Mouse (Mus musculus): ENCODE data around the gene Htr1d.

Htr1d gene

GRCm38 (mm10) chr4:136418962-136419361, 4.4 kb upstream of the Htr1d start:
- Histone ChIP-seq H3K9me3 (ENCODE audit: low read length) (no peaks in the 10 kb centered on the region), H3K36me3 (ENCODE audit: insufficient read depth, low read length) (no peaks in the 10 kb centered on the region), H3K27me3 (ENCODE audit: insufficient read depth, low read length) (peaks cover 46% of the 10 kb centered on the region), H3K4me1 (replicated peaks; ENCODE audit: low read depth, low read length) (peaks cover 41% of the 10 kb centered on the region), H3K4me3 (replicated peaks; ENCODE audit: low read length) (no peak overlapping the region)
- TF ChIP-seq POU5F1 (IDR thresholded peaks at IDR 0.05; ENCODE audit: borderline replicate concordance, low read length) (no peak), CTCF (conservative IDR thresholded peaks at IDR 0.05; ENCODE audit: low read length) (no peak), NANOG (IDR thresholded peaks at IDR 0.05; ENCODE audit: borderline replicate concordance, low read length) (no peak)

- Histone ChIP-seq H3K36me3 (ENCODE audit: insufficient read depth, low read length) (no peaks in the 10 kb centered on the region), H3K9me3 (ENCODE audit: low read length) (no peaks in the 10 kb centered on the region), H3K4me3 (replicated peaks; ENCODE audit: low read length) (no peak overlapping the region), H3K27me3 (ENCODE audit: insufficient read depth, low read length) (peaks cover 50% of the 10 kb centered on the region), H3K4me1 (replicated peaks; ENCODE audit: low read depth, low read length) (peaks cover 44% of the 10 kb centered on the region)
- no peak for TF ChIP-seq NANOG (IDR thresholded peaks at IDR 0.05; ENCODE audit: borderline replicate concordance, low read length)
- TF ChIP-seq POU5F1 (IDR thresholded peaks at IDR 0.05; ENCODE audit: borderline replicate concordance, low read length), result no peak
- TF ChIP-seq CTCF (conservative IDR thresholded peaks at IDR 0.05; ENCODE audit: low read length), result no peak
These were observed 3.9 kb upstream of the Htr1d start for GRCm38 (mm10) chr4:136419386-136419785.

DNA sequence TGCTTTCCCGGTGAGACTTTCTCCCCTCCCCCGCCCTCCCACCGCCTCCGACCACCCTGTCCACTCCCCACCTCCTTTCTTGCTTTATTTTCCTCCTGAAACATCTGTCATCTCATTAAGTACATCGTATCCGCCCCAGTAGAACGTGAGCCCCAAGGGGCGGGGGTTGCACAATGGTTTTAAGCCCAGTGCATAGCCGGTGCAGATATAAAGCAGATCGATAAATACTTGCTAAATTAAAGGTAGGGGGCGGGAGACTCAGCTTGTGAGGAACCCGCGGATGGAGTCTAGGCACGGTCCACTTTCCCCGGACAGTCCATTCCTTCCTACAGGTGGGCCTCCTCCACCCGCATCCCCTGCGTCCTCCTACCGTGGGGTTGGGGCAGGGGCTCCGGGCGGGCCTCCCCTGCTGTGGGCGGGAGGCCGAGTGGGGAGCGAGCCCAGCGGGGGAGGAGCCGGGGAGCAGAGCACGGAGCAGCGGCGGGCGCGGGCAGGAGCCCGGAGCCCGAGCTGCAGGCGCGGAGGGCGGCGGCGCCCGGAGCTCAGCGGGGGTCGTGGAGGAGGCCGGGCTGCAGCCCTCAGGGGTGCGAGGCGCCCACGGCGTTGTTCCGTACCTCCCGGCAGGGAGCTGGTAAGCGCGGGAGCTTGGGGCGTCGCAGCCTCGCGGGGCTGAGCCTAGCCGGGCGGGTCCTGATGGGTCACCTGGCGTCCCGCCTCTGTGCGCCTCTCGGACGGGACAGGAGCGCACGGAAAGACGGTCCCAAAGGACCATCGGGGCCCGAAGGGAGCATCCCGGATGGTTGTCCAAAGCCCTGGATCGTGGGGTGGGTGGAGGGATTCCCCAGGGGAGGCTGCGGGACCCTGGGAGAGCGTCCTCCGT, 1.0 kb downstream of the Htr1d start:
- TF ChIP-seq POU5F1 (IDR thresholded peaks at IDR 0.05; ENCODE audit: borderline replicate concordance, low read length) (no peak), CTCF (conservative IDR thresholded peaks at IDR 0.05; ENCODE audit: low read length) (no peak)
- no peaks in the 10 kb centered on the region for H3K36me3 ChIP-seq (ENCODE audit: insufficient read depth, low read length)
- peaks cover 22% of the 10 kb centered on the region for H3K4me1 ChIP-seq (replicated peaks; ENCODE audit: low read depth, low read length)
- peaks cover 91% of the 10 kb centered on the region for H3K27me3 ChIP-seq (ENCODE audit: insufficient read depth, low read length)
- H3K4me3 ChIP-seq (replicated peaks; ENCODE audit: low read length), result peak overlapping the region; percentile 82
- H3K9me3 ChIP-seq (ENCODE audit: low read length), result no peaks in the 10 kb centered on the region

DNA sequence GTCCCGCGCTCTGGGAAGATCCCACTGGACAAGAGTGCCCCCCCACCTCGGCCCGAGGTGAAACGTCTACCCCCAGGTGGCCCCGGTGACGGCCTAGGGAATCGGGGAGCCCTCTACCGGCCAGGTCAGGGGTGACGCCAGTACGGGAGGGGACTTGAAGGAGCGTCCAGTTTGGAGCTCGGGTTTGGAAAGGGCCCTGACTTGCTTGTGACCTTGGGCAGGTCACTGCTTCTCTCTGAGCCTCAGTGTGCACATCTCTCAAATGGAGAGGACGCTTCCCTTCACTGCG, 1.6 kb downstream of the Htr1d start:
- Histone ChIP-seq H3K9me3 (ENCODE audit: low read length) (no peaks in the 10 kb centered on the region), H3K4me1 (replicated peaks; ENCODE audit: low read depth, low read length) (peaks cover 23% of the 10 kb centered on the region; the same call in 1 of the 2 replicates), H3K27me3 (ENCODE audit: insufficient read depth, low read length) (peaks cover 91% of the 10 kb centered on the region), H3K4me3 (replicated peaks; ENCODE audit: low read length) (peak overlapping the region; percentile 82), H3K36me3 (ENCODE audit: insufficient read depth, low read length) (no peaks in the 10 kb centered on the region)
- TF ChIP-seq NANOG (IDR thresholded peaks at IDR 0.05; ENCODE audit: borderline replicate concordance, low read length), result no peak
- no peak for TF ChIP-seq POU5F1 (IDR thresholded peaks at IDR 0.05; ENCODE audit: borderline replicate concordance, low read length)
- TF ChIP-seq CTCF (conservative IDR thresholded peaks at IDR 0.05; ENCODE audit: low read length), result peak; percentile 40

DNA sequence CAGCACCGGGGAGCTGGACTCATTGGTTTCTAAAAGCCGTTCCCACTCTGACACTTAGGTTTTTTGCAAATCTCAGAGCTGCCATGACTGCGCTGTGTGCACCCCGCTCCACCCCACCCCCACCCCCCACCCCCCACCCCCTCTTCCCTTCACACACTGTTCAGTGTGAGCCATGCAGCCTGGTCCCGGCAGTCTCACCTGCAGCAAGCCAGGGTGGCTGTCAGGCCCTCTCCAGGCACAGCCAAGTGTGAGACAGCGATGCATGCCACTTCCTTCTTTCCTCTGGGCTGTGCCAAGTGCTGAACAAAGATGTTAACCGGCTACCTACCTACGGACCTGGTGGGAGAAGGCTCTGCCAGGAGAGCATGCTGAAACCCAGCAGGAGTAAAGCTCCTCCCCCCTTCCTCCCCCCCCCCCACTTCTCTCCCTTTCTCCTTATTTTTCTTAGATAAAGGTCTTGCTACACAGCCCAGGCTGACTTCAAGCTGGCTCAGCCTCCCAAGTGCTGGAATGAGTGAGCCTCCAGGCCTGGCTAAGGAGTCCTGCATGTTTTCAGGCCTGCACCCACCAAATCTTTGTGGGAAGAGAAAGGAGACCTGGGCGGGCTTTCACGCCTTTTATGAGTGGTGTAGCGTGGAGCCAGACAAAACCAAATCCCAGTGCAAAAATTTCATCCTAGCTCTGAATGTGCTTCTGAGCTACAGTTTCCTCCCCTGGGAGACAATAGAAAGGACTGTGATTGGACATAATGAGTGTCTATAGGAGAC, 7.5 kb downstream of the Htr1d start:
- no peak overlapping the region for H3K4me3 ChIP-seq (replicated peaks; ENCODE audit: low read length)
- H3K36me3 ChIP-seq (ENCODE audit: insufficient read depth, low read length), result no peaks in the 10 kb centered on the region
- TF ChIP-seq CTCF (conservative IDR thresholded peaks at IDR 0.05; ENCODE audit: low read length), result no peak
- TF ChIP-seq NANOG (IDR thresholded peaks at IDR 0.05; ENCODE audit: borderline replicate concordance, low read length), result no peak
- no peak for TF ChIP-seq POU5F1 (IDR thresholded peaks at IDR 0.05; ENCODE audit: borderline replicate concordance, low read length)
- H3K4me1 ChIP-seq (replicated peaks; ENCODE audit: low read depth, low read length), result peaks cover 29% of the 10 kb centered on the region
- H3K27me3 ChIP-seq (ENCODE audit: insufficient read depth, low read length), result peaks cover 42% of the 10 kb centered on the region
- no peaks in the 10 kb centered on the region for H3K9me3 ChIP-seq (ENCODE audit: low read length)

- Histone ChIP-seq H3K4me3 (replicated peaks; ENCODE audit: low read length) (no peak overlapping the region), H3K9me3 (ENCODE audit: low read length) (no peaks in the 10 kb centered on the region), H3K27me3 (ENCODE audit: insufficient read depth, low read length) (peaks cover 37% of the 10 kb centered on the region), H3K36me3 (ENCODE audit: insufficient read depth, low read length) (no peaks in the 10 kb centered on the region), H3K4me1 (replicated peaks; ENCODE audit: low read depth, low read length) (peaks cover 35% of the 10 kb centered on the region)
- peak; percentile 70 for TF ChIP-seq CTCF (conservative IDR thresholded peaks at IDR 0.05; ENCODE audit: low read length)
- TF ChIP-seq NANOG (IDR thresholded peaks at IDR 0.05; ENCODE audit: borderline replicate concordance, low read length), result no peak
- no peak for TF ChIP-seq POU5F1 (IDR thresholded peaks at IDR 0.05; ENCODE audit: borderline replicate concordance, low read length)
These were observed 8.0 kb downstream of the Htr1d start for GRCm38 (mm10) chr4:136431376-136431693.

DNA sequence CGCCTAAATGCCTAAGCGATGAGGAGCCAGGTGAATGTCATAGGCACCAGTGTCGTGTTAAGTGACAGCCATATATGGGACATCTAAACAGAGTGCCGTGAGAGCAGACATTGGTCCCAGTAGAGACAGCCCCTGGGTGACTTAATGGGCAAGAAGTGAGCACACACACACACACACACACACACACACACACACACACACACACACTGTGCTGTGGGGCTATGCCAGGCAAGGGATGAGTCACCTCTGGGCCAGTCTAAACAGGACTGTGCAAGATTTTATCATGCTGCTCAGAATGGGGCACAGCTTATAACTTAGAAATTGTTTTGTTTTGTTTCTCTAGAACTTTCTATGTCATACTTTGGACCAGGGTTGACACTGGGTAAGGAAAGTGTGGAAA, 10.7 kb downstream of the Htr1d start:
- H3K27me3 ChIP-seq (ENCODE audit: insufficient read depth, low read length), result peaks cover 15% of the 10 kb centered on the region
- H3K4me1 ChIP-seq (replicated peaks; ENCODE audit: low read depth, low read length), result peaks cover 49% of the 10 kb centered on the region
- no peaks in the 10 kb centered on the region for H3K9me3 ChIP-seq (ENCODE audit: low read length)
- no peak overlapping the region for H3K4me3 ChIP-seq (replicated peaks; ENCODE audit: low read length)
- TF ChIP-seq POU5F1 (IDR thresholded peaks at IDR 0.05; ENCODE audit: borderline replicate concordance, low read length) (no peak), CTCF (conservative IDR thresholded peaks at IDR 0.05; ENCODE audit: low read length) (no peak), NANOG (IDR thresholded peaks at IDR 0.05; ENCODE audit: borderline replicate concordance, low read length) (no peak)
- H3K36me3 ChIP-seq (ENCODE audit: insufficient read depth, low read length), result no peaks in the 10 kb centered on the region

DNA sequence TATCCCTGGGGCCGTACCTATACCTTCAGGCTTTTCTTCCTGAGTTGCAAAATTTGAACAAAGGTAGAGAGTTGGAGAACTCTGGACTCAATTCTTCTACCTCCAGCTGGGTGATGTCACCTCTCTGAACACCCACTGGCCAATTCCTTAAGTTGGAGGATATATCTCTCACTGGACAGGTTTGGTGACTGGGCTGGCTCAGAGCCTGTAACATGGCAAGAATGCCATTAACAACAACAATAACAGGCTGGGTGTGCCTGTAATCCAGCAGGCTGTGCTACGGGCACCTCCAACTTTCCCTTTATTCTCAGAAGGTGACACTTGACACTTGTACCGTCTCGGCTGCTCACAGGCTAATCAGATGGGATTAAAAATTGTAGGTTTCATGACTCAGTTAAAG, 15.8 kb downstream of the Htr1d start:
- H3K4me1 ChIP-seq (replicated peaks; ENCODE audit: low read depth, low read length), result peaks cover 46% of the 10 kb centered on the region
- TF ChIP-seq CTCF (conservative IDR thresholded peaks at IDR 0.05; ENCODE audit: low read length) (no peak), NANOG (IDR thresholded peaks at IDR 0.05; ENCODE audit: borderline replicate concordance, low read length) (no peak), POU5F1 (IDR thresholded peaks at IDR 0.05; ENCODE audit: borderline replicate concordance, low read length) (no peak)
- H3K27me3 ChIP-seq (ENCODE audit: insufficient read depth, low read length), result no peaks in the 10 kb centered on the region
- H3K4me3 ChIP-seq (replicated peaks; ENCODE audit: low read length), result no peak overlapping the region
- H3K9me3 ChIP-seq (ENCODE audit: low read length), result no peaks in the 10 kb centered on the region
- no peaks in the 10 kb centered on the region for H3K36me3 ChIP-seq (ENCODE audit: insufficient read depth, low read length)
